Mouse (Mus musculus) C3H10T1/2 (cell line): ENCODE results near the gene Meiob. TPM values are rescaled to one million over a fixed set of nuclear protein-coding genes. Genes with fewer than 3 reads are reported as not detected.

Experiments used
- polyA plus RNA-seq, 2 experiments: library from polyadenylated mRNA; unstranded; fragments of >200 nt; fragmentation: generic; extraction: Trizol; gene quantifications; one replicate each; pipeline ENCODE4 v1.2.1; 2012; ENCODE audit warnings: missing spikeins in 2 of 2

Gene Meiob
- polyA plus RNA-seq, result not detected

DNA sequence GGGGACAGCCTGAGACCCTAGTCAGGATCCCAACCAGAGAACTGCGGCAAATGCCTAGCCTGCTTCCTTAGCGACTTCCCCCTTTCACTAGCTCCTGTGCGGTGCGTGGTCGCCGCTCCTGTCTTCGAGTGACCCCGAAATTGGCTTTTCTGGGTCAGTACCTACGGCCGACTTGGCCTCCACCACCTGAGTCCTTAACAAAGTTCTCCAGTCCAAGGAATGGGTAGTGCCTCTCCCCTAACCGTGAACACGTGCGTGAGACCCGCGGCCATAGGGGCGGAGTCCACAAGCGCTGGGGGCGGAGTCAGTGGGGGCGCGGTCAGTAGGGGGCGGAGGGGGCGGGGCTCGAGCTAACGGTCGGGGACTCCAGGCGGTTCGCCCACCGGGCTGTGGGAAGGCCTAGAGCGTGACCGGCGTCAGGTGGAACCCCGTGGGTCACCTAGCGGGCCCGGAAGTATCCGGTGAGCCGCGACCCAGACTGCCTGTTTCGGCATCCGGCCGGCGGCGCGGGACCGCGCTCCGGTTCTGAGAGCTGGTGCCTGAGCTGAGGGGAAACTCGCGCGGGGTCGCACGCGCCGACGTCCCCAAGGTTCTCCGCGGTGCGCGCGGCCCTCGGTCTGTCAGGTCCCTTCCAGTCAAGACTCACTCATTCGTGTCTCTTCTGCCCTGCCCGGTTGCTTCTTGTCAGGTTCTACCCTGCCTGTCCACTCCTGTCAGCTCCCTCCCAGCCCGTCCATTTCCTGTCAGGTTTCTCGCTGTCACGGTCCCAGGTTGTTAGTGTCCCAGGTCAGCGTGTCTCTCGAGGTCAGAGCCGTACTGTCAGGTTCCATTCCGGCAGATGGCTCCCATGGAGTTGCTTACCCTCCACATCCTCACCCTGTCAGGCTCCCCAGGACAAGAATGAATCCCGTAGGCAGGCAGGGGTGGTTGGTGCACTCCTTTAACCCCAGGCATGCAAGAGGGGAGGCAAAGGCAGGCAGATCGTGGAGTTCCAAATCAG is at the start of gene Meiob:
Meiob (plus strand) TSS at position 338 of the 1,000 bp plus-strand sequence.

DNA sequence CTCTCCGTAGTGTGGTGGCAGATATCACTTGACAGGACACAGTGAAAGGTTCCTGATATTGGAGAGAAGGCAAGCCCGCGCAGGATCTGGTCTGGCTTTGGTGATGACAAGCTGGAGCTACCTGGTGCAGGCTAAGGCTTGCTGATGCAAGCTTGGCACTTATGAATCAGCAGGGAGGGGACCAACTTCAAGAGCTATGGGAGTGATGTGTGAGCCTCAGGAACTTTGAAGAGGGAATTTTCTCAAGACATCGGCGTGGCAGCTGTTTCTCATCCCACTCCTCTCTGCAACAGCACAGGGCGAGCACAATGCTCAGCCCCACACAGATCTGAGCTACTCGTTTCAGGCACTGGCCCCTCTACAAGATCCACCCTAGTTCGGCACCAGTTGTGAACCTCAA is 35.8 kb downstream of the Meiob start, which contains the start of gene Hagh:
Hagh (plus strand) TSS at position 302 of the 400 bp plus-strand sequence.

DNA sequence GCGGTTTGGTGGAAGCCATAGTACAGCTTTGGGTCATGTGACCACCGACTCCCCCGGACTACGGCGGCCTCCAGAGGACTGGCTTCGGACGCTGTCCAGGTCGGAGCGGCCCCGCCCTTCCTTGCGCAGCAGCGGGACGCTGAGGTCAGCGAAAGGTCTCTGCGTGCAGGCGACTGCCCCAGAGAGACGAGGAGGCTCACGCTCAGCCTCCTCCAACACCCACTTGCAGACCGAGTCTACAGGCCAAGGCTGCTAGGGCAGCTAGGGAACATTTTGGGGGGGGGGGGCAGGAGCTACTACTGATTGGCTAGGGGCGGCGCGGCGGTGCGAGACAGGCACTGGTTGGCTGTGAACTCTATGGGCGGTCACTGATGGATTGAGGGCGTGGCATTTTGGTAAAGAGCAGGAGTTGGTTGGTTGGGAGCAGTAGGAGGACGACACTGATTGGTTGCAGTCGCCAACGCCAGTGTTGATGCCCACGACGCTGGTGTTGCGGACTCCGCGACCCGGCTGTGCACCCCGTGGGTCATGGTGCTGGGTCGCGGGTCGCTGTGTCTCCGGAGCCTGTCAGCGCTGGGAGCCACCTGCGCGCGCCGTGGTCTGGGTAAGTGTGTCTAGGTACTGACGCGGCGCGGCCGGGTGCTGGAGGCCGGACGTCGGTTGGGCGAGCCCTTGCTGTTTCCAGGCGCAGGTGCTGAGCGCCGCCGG is 46.1 kb downstream of the Meiob start, which contains the start of gene Fahd1:
Fahd1 (minus strand) TSS at position 300 of the 708 bp plus-strand sequence.

DNA sequence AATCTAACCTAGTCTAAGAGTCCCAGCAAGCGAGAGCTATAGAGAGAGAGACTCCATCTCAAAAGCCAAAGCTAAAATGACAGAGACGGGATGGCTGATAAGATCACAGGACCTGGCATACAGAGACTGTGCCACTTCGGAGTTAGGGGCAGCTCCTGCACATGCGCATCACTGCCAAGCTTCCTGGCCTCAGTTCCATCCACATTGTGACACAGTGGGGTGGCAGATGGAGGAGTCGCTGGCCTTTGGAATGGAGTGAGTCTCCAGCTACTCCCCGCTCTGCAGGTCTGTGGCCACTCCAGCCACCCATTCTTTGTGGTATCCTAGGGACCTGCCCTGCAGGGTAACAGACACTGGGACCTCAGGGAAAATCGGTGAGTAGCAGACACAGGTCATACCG is 61.7 kb downstream of the Meiob start, which contains the start of gene Igfals:
Igfals (plus strand) TSS at position 222 of the 400 bp plus-strand sequence.

GRCm38 (mm10) chr17:24886134-24886931 is 82.2 kb downstream of the Meiob start, which contains the start of the genes Nubp2 and Spsb3:
TSS of gene Nubp2 (minus strand) at chr17:24886349.
TSS of gene Spsb3 (plus strand) at chr17:24886643.

Other genes with a start within 250 kb of the Meiob start
- 100 to 1,000 TPM in 1 of 2 experiments, 10 to 100 TPM in 1; 78.3 to 110 TPM for gene Tsc2, start 171.7 kb upstream of the Meiob start, polyA plus RNA-seq
- gene Nthl1, start 171.6 kb upstream of the Meiob start, polyA plus RNA-seq, result 10 to 100 TPM; 27.3 to 51.1 TPM
- gene Slc9a3r2, start 154.0 kb upstream of the Meiob start, polyA plus RNA-seq, result 10 to 100 TPM in 1 of 2 experiments, 1 to 10 TPM in 1; 2.8 to 26.5 TPM
- gene Npw, start 145.8 kb upstream of the Meiob start, polyA plus RNA-seq, result not detected
- 10 to 100 TPM; 14.9 to 24.2 TPM for gene Zfp598, start 134.6 kb upstream of the Meiob start, polyA plus RNA-seq
- gene Syngr3, start 114.3 kb upstream of the Meiob start, polyA plus RNA-seq, result under 1 TPM; 0.14 to 0.27 TPM
- gene Gfer, start 108.1 kb upstream of the Meiob start, polyA plus RNA-seq, result 10 to 100 TPM; 40.0 to 84.5 TPM
- gene Noxo1, start 108.1 kb upstream of the Meiob start, polyA plus RNA-seq, result 1 to 10 TPM; 1.9 to 6.3 TPM
- 100 to 1,000 TPM in 1 of 2 experiments, 10 to 100 TPM in 1; 28.8 to 116 TPM for gene Tbl3, start 96.6 kb upstream of the Meiob start, polyA plus RNA-seq
- 1 to 10 TPM; 2.0 to 2.2 TPM for gene Rnf151, start 86.2 kb upstream of the Meiob start, polyA plus RNA-seq
- gene Rps2, start 86.2 kb upstream of the Meiob start, polyA plus RNA-seq, result 100 to 1,000 TPM; 451 to 471 TPM
- gene Ndufb10, start 79.8 kb upstream of the Meiob start, polyA plus RNA-seq, result 100 to 1,000 TPM; 438 to 576 TPM
- not detected for gene Rpl3l, start 76.5 kb upstream of the Meiob start, polyA plus RNA-seq
- 100 to 1,000 TPM in 1 of 2 experiments, 10 to 100 TPM in 1; 99.5 to 155 TPM for gene Msrb1, start 67.6 kb upstream of the Meiob start, polyA plus RNA-seq
- under 1 TPM; 0.02 to 0.04 TPM for gene Hs3st6, start 51.3 kb upstream of the Meiob start, polyA plus RNA-seq
- gene Hagh, start 35.9 kb downstream of the Meiob start, polyA plus RNA-seq, result 10 to 100 TPM; 29.5 to 54.2 TPM
- gene Fahd1, start 46.1 kb downstream of the Meiob start, polyA plus RNA-seq, result 10 to 100 TPM in 1 of 2 experiments, 1 to 10 TPM in 1; 2.4 to 14.2 TPM
- 1 to 10 TPM in 1 of 2 experiments, under 1 TPM in 1; 0.02 to 1.7 TPM for gene Igfals, start 61.7 kb downstream of the Meiob start, polyA plus RNA-seq
- 10 to 100 TPM; 52.2 to 83.5 TPM for gene Nubp2, start 82.1 kb downstream of the Meiob start, polyA plus RNA-seq
- 10 to 100 TPM; 29.6 to 47.8 TPM for gene Spsb3, start 82.4 kb downstream of the Meiob start, polyA plus RNA-seq
- 10 to 100 TPM; 10.0 to 12.7 TPM for gene Eme2, start 90.8 kb downstream of the Meiob start, polyA plus RNA-seq
- 100 to 1,000 TPM; 126 to 185 TPM for gene Mrps34, start 90.8 kb downstream of the Meiob start, polyA plus RNA-seq
- gene Nme3, start 92.2 kb downstream of the Meiob start, polyA plus RNA-seq, result 10 to 100 TPM; 23.3 to 53.3 TPM
- 10 to 100 TPM in 1 of 2 experiments, 1 to 10 TPM in 1; 3.9 to 54.1 TPM for gene Mapk8ip3, start 132.7 kb downstream of the Meiob start, polyA plus RNA-seq
- gene Jpt2, start 156.4 kb downstream of the Meiob start, polyA plus RNA-seq, result 10 to 100 TPM; 19.4 to 33.6 TPM
- gene Cramp1l, start 211.5 kb downstream of the Meiob start, polyA plus RNA-seq, result 1 to 10 TPM in 1 of 2 experiments, under 1 TPM in 1; 0.59 to 5.7 TPM
- 10 to 100 TPM in 1 of 2 experiments, 1 to 10 TPM in 1; 6.5 to 21.9 TPM for gene Ift140, start 211.8 kb downstream of the Meiob start, polyA plus RNA-seq